Mouse (Mus musculus) thymus, postnatal 0 days (tissue): ENCODE measurements around the gene Prelid1. TPM values are rescaled to one million over a fixed set of nuclear protein-coding genes. Genes with fewer than 3 reads are reported as not detected.

Experiments used
- DNase-seq: peaks from one replicate; pipeline ENCODE4 v3.0.0-alpha.2; 2015; ENCODE audit warnings: low spot score
- polyA plus RNA-seq: library from polyadenylated mRNA; unstranded; fragments of >200 nt; fragmentation: Nextera tagmentation; extraction: Ambion mirVana; gene quantifications from 2 replicates; pipeline ENCODE4 v1.2.1, GENCODE M21; 2015

The Prelid1 gene
- 434 and 456 TPM in 2 replicates for polyA plus RNA-seq

DNA sequence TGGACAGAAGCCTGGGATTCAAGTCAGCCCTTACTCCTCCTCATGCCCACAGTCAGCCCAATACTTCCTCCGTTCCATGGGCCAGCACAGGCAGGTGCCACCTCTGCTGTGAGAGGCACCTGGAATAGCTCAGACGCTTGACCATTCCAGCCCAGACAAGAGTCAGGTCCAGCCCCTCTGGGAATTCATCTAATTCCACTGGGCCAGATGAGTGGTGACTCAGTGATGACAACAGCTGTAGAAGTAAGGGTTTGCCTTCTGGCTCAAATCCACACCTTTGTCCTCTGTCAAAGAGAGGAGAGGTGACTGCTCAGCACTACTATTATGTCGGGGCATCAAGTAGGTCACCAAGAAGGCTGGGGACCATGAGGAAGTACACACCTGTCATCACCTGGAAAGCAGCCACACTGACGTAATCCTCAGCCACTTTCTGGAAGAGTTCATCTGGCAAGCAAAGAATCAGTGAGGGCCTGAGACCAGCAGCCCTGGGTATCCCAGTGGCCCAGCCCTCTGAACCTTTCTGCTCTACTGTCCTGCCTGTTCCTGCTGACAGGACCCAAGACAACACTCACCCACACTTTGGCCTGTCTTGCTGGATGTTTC, at the start of gene Prelid1:
Prelid1 (plus strand) TSS at position 570 of the 603 bp plus-strand sequence.
- no peak for DNase-seq

- no peak for DNase-seq
Measured at GRCm38 (mm10) chr13:55277203-55277602, 43.1 kb upstream of the Prelid1 start.

DNA sequence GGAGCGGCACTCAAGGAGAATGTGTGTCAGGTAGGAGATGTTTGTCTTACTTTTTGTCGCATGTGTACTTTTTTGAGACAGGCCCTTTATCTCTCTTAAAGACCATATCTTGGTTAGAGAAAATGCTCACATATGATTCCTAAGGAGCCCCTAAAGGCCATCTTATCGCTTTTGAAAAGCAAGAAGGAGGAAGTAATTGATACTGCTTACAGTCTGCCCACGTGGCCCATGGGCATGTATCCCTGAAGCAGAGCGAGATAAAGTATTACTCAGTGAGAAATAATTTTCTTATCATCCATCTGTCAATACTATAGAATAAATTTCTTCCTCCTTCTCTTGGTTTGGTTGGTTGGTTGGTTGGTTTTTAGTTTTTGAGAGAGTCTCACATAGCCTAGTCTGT, 42.7 kb upstream of the Prelid1 start:
- no peak for DNase-seq

- peak; percentile 8 for DNase-seq
Measured at GRCm38 (mm10) chr13:55288854-55289253, 31.4 kb upstream of the Prelid1 start.

DNA sequence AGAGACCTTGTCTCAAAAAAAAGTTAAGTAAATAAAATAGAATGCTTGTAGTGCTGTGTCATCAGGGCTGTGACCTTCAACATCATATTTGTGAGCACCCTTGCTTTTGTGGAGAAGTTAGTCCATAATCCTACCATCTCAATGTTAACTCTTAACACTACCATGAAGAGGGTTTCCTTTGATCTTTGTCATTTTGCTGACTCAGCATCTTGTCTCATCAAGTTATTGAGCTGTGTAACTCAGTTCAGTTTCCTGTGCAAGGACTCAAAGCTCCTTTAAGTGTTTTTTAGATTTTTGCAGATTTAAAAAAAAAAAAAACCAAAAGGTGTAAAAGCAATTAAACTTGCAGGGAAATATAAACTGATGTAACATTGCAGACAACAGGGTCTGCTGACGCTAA, 23.5 kb upstream of the Prelid1 start:
- no peak for DNase-seq

DNA sequence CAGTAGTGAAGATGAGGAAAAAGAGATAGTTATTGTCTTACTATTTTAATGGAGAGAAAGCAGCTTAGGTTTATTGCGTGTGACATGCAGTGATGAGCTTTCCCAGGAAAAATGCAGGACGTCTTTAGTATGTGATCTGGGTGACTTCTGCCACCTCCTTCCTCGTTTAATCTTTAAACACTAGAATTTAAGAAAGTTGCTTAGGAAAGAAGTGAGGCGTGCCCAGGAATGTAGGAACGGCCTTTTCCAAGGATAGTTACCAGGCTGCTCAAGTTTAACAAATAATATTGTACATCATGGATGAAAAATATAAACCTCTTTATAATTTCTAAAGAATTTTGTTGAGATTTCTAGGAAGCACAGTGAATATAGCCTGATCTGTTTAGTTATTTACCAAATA, 19.4 kb upstream of the Prelid1 start:
- no peak for DNase-seq

DNA sequence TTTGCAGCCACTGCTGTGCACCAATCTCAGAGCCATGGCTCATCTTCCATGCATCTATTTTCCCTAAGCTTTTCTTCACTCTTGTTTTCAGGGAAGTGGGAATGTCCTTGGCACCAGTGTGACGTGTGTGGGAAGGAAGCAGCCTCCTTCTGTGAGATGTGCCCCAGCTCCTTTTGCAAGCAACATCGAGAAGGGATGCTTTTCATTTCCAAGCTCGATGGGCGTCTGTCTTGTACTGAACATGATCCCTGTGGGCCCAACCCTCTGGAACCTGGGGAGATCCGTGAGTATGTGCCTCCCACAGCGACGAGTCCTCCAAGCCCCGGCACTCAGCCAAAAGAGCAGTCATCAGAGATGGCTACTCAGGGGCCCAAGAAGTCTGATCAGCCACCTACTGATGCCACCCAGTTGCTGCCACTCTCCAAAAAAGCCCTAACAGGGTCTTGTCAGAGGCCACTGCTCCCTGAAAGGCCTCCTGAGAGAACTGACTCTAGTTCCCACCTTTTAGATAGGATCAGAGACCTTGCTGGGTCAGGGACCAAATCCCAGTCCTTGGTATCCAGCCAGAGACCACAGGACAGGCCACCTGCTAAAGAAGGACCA, 8.2 kb upstream of the Prelid1 start:
- no peak for DNase-seq

DNA sequence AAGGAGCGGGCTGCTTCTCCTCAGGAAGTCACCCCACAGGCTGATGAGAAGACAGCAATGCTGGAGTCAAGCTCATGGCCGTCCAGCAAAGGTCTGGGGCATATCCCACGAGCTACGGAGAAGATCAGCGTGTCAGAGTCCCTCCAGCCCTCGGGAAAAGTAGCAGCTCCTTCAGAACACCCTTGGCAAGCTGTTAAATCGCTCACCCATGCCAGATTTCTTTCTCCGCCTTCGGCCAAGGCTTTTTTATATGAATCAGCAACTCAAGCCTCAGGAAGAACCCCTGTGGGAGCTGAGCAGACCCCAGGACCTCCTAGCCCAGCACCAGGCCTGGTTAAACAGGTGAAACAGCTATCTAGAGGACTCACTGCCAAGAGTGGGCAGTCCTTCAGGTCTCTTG, 7.2 kb upstream of the Prelid1 start:
- DNase-seq = no peak

DNA sequence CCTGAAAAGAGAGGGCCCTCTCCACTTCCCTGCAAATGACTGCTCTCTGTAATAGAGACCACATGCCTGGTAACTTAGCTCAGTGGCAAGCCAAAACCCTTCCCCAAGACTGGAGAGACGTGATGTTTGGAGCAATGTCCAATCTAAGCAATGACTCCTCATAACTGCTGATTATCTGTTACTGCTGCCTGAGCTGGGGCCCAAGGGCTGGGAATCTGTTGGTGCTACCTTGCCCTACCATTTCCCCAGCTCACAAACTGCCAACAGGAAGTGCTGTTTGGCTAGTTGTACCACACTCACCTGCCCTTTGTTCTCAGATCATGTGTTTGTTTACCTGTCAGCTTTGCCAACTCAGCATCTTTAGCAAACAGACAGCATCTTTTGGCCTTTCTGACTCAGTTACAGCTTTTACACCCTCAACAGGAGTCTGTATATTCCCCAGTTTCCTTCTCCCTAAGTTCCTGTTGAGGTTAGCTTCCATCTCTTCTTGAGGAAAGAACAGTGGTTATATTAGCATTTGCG, 5.3 kb upstream of the Prelid1 start:
- DNase-seq = no peak

DNA sequence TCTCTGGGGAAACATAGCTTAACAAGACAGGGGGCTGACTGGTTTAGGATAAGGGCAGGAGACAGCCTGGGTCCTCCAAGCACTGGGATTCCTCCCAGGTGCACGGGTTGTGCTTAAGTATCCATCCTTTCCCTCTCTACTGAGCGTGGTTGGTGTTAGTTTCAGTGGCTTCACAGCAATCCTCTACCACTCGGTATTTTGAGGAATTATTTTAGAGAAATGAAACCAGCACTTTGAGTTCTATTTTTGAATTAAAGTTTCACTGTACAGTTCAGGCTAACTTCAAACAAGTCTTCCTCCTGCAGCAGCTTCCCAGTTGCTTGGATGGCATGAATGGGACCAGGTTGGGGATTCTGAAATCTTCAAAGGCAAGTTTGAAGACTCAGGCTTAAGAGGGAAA, 1.9 kb upstream of the Prelid1 start:
- DNase-seq = no peak

DNA sequence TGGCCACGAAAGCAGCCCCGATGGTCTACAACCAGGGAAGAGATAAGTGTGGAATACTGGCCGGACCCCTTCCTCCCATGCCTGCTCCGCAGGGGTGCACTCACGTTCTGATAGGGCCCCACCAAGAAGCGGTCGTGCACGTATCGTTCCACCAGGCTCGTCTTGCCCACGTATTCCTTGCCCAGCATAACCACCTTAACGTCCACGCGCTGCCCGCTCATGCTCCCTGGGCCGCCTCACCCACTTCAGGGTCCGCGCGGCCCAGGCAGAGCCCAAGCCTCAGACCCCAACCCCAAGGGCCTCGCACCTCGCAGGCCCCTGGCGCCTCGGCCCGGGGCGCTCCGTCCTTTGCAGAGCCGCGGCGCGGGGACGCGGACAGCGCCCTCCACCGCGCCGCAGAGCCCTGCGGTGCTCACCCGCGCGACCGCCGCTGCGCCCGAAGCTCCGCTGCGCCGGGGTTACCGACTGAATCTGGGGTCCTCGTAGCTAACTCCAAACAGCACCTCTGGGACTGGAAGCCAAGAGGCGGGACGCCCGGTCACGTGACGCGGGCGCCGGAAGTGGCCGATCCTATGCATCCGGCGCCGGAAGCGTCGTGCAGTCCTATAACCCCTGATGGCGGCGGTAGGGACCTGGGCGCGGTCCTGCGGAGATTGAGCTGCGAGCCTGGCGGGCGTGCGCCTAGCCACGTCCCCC, 1.3 kb downstream of the Prelid1 start, which contains the start of gene Rab24:
Rab24 (minus strand) TSS at position 513 of the 696 bp plus-strand sequence.
- DNase-seq = peak; percentile 94

- peak; percentile 56 for DNase-seq
Measured at GRCm38 (mm10) chr13:55322130-55322825, 2.0 kb downstream of the Prelid1 start.

- no peak for DNase-seq
Measured at GRCm38 (mm10) chr13:55325596-55325995, 5.3 kb downstream of the Prelid1 start.

- no peak for DNase-seq
Measured at GRCm38 (mm10) chr13:55327169-55327568, 6.9 kb downstream of the Prelid1 start.

GRCm38 (mm10) chr13:55327633-55328032, 7.3 kb downstream of the Prelid1 start:
- peak; percentile 90 for DNase-seq

DNA sequence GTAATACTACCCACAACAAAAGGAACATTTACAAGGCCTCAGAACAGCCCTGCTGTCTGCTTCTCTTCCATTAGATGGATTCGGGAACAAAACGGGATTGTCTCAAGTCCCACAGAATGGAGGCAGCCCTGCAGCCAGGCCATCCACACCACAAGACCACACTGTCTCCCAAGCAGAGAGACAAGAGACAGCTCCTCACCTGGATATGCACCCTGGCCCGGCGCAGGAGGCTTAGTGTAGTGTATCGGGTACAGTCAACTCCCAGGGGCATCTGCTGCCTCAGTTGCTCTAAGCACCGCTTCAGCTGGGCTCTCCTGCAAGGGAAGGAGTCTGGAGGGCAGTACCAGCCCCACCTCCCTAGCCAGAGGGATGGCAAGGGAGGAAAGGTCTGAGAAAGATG, 7.9 kb downstream of the Prelid1 start:
- no peak for DNase-seq

- no peak for DNase-seq
Measured at GRCm38 (mm10) chr13:55328641-55329040, 8.3 kb downstream of the Prelid1 start.

DNA sequence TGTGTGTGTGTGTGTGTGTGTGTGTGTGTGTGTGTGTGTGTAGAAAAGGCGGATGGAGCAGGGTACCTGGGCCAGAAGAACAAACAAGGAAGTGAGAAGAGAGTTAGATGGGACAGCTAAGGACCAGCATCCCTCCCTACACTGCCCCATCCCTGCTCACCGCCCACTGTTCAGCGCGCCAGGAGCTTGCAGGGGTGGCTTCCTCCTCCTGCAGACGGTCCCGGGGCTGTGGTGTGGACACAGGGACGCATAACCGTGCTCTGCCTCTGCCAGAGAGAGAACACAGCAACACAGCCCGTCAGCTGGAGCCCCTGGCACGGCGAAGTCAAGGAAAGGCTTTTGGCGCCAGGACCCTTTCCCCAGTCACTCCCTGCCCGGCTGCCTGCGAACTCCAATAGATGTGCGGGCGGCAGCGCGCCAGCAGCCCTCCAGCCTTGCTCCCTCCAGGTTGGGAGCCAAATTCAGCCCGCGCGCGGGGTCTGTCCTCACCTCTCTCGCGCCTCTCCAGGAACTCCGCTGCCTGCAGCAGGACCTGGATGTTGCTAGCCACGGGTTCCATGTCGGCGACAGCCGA, 8.9 kb downstream of the Prelid1 start:
- no peak for DNase-seq

- peak; percentile 92 for DNase-seq
Measured at GRCm38 (mm10) chr13:55329683-55330566, 9.6 kb downstream of the Prelid1 start, which contains the start of gene Mxd3. Gene Mxd3, minus strand, starts transcription at chr13:55329823.
